Mouse (Mus musculus) stomach, embryonic 16.5 days (tissue): ENCODE measurements around the gene BC005537. TPM values are rescaled to one million over a fixed set of nuclear protein-coding genes. Genes with fewer than 3 reads are reported as not detected.

Experiments used
- ATAC-seq: fragments of 200-750 bp; cut with Nextera tagmentation; 2 replicates; pipeline ENCODE4 v1.8.0; 2017; ENCODE audit warnings: moderate number of reproducible peaks, moderate TSS enrichment; ENCODE audit not compliant: insufficient read depth, low FRiP score
- H3K27ac ChIP-seq: fragments of 300-500 bp; sonication (generic); 2 replicates; pipeline ENCODE4 v1.5.1; 2014; ENCODE audit warnings: low read length
- H3K27me3 ChIP-seq: fragments of 300-500 bp; sonication (generic); 2 replicates; pipeline ENCODE4 v1.6.1; 2014; ENCODE audit warnings: low read length, control low read depth, mixed read lengths; ENCODE audit not compliant: control insufficient read depth, insufficient read depth
- H3K36me3 ChIP-seq: fragments of 300-500 bp; sonication (generic); 2 replicates; pipeline ENCODE4 v1.6.1; 2014; ENCODE audit warnings: low read length; ENCODE audit not compliant: control insufficient read depth, insufficient read depth
- H3K4me1 ChIP-seq: fragments of 300-500 bp; sonication (generic); 2 replicates; pipeline ENCODE4 v1.6.1; 2014; ENCODE audit warnings: low read length, control low read depth, mixed read lengths; ENCODE audit not compliant: control insufficient read depth, insufficient read depth
- H3K4me2 ChIP-seq: fragments of 300-500 bp; sonication (generic); 2 replicates; pipeline ENCODE4 v1.6.1; 2014; ENCODE audit warnings: low read depth, low read length, mixed read lengths
- H3K4me3 ChIP-seq: fragments of 300-500 bp; sonication (generic); replicated peaks from 2 replicates; pipeline ENCODE4 v1.5.1; 2014; ENCODE audit warnings: mild to moderate bottlenecking, low read length
- H3K9ac ChIP-seq: fragments of 300-500 bp; sonication (generic); 2 replicates; pipeline ENCODE4 v1.6.1; 2014; ENCODE audit warnings: low read length
- H3K9me3 ChIP-seq: fragments of 300-500 bp; sonication (generic); replicated peaks from 2 replicates; pipeline ENCODE4 v1.6.1; 2016; ENCODE audit warnings: low read length, control low read depth; ENCODE audit not compliant: control insufficient read depth
- WGBS: fragments of 180-500 bp; shearing (Covaris S2); extraction: QIAGEN DNeasy Blood & Tissue Kit; methylation state at CpG from one replicate; pipeline ENCODE4 v1.1.7; 2014; 5-methylcytosine and 5-hydroxymethylcytosine counted together
- polyA plus RNA-seq: library from polyadenylated mRNA; unstranded; fragments of >200 nt; fragmentation: Nextera tagmentation; extraction: Ambion mirVana; gene quantifications from 2 replicates; pipeline ENCODE4 v1.2.1, GENCODE M21; 2015

BC005537 gene
- polyA plus RNA-seq, 1 experiment from 2014 or later: 15.2 TPM

DNA sequence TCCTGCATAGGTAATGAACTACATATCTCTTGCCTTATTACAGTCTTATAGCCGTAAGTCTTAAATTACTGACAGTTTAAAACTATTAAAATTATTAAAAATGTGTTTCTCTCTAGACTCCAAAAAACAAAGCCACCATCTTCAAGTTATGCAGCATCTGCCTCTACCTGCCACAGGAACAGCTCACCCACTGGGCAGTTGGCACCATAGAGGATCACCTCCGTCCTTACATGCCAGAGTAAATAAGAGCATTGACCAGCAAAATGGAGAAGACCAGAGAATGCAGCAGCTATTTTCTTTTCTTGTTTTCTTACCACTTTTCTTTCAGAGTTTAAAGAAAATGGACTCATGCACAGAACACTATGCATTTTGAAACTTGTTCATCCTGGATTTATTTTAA is 11.1 kb downstream of the BC005537 start:
- peaks cover 10% of the 10 kb centered on the region; the same call in 1 of the 2 replicates for H3K36me3 ChIP-seq
- 95% methylated on average over 2 of the region's 2 CpGs for WGBS

DNA sequence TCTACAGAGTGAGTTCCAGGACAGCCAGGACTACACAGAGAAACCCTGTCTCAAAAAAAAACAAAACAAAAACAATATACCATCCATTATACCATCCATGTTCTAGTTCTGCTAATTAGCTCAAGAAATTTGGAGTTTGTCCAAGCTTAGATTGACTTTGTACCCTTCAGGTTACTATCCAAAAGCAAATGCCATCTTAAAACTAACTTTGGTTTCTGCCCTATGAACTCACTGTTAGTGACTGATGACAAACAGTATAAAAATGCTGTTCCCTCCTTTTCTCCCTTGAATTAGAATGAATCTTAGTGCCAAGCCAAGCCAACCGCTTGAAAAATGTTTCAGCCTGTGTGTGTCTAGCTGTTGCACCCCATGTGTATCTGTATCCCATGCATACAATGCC is 13.2 kb downstream of the BC005537 start:
- Histone ChIP-seq H3K4me3 (no peak overlapping the region), H3K4me2 (no peak overlapping the region), H3K27ac (no peak overlapping the region), H3K4me1 (no peaks in the 10 kb centered on the region), H3K36me3 (peaks cover 13% of the 10 kb centered on the region; the same call in 1 of the 2 replicates), H3K27me3 (no peaks in the 10 kb centered on the region), H3K9ac (no peak overlapping the region), H3K9me3 (no peaks in the 10 kb centered on the region)
- no peak for ATAC-seq
- 86% methylated on average over 1 of the region's 1 CpGs for WGBS

More for the DNA sequence above, 11.1 kb downstream of the BC005537 start:
- H3K9me3 ChIP-seq: no peaks in the 10 kb centered on the region
- no peaks in the 10 kb centered on the region for H3K27me3 ChIP-seq
- H3K27ac ChIP-seq: no peak overlapping the region
- H3K4me3 ChIP-seq: no peak overlapping the region
- H3K9ac ChIP-seq: no peak overlapping the region
- no peaks in the 10 kb centered on the region for H3K4me1 ChIP-seq
- H3K4me2 ChIP-seq: no peak overlapping the region
- no peak for ATAC-seq

DNA sequence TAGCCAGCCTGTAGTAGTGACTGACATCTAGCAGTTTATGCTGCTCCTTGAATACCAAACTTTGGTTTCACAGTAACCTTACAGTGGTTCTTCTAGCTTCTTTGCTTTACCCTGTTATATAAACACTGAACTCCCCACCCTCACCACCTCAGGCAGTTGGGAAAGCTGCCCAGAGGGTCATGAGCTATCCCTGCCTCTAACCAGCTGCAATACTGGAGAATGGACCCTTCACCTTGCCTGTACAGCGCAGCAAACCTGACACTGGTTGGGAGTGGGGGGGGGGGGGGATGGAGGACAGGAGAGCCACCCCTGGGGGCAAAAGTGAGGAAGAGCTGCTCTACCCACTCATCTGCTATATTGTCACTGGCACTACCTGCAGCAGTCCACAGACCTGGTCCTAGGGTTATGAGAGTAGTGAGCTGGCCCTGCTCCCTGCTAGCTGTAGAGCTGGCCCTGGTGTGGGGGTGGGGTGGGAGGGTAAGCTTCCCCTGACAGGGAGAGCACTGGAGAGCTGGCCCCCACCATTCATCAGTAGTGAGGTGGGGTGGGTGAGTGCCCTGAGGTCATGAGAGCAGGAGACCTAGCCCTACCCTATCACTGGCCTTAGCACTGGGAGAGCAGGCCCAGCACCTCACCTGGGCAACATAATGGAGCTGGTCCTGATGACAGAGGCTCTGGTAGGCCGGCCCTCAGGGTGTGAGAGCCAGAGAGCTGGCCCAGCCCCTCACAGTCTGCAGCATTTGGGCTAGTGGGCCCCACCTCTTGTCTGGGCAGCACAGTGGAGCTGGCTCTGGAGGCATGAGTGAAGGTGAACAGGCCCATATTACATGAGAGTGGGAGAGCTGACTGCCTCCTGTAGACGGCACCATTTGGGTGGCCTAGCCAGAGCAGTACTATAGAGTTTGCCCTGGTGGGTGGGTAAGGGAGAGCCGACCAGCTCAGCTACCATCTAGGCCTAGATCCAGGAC is 15.0 kb downstream of the BC005537 start:
- Histone ChIP-seq H3K4me1 (no peaks in the 10 kb centered on the region), H3K4me2 (no peak overlapping the region), H3K36me3 (peaks cover 3% of the 10 kb centered on the region; the same call in 1 of the 2 replicates), H3K9me3 (no peaks in the 10 kb centered on the region), H3K4me3 (no peak overlapping the region), H3K9ac (no peak overlapping the region), H3K27me3 (no peaks in the 10 kb centered on the region), H3K27ac (no peak overlapping the region; the same call in 1 of the 2 replicates)
- 54% methylated on average over 4 of the region's 4 CpGs for WGBS
- peak; percentile 73 for ATAC-seq

DNA sequence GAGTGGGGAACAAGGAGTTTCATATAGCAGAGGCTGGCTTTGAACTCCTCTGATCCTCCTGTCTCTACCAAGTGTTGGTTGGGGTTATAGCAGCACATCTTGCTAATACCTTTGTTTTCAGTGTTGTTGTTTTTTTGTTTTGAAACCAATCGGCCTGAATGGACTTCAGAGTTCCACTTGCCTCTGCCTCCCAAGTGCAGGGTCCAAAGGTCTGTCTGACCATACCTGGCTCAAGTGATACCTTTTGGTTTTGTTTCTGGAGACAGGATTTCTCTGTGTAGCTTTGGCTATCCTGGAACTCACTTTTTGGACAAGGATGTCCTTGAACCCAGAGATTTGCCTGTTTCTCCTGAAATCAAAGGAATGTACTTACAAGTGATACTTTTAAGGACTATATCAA is 18.5 kb downstream of the BC005537 start:
- H3K27me3 ChIP-seq: no peaks in the 10 kb centered on the region
- H3K4me2 ChIP-seq: no peak overlapping the region
- H3K4me1 ChIP-seq: no peaks in the 10 kb centered on the region
- H3K27ac ChIP-seq: no peak overlapping the region
- ATAC-seq: no peak
- 76% methylated on average over 1 of the region's 1 CpGs for WGBS
- peaks cover 3% of the 10 kb centered on the region; the same call in 1 of the 2 replicates for H3K36me3 ChIP-seq
- no peaks in the 10 kb centered on the region for H3K9me3 ChIP-seq
- no peak overlapping the region for H3K9ac ChIP-seq
- no peak overlapping the region for H3K4me3 ChIP-seq

DNA sequence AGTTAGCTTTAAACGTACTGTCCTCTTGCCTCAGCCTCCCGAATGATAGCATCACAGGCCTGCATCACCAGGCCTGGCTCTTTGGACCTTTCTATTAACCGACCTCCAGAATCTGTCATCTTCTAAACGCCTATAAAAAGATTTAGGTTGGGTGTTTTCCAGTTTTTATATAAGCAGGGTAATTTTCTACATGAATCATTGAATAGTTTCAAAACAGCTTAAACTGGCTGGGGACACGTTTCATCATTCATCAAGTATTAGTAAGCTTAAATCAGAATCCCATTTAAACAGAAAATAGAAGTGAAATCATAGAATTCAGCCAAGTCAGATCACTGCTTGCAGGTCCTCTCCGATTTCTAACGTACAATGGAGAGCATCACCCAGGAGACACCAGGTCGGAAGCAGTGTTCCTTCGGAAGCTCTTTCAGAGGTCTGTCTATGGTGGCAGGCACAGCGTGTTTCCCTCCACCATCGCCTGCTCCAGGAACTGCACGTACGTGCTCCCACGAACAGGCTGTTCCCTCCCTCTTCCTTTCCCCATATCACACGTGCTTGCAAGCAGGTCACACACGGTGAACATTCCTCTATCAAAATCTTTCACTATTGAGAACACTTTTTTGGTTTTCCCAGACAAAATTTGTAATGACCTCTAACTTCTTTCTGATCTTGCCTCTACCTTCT is 21.3 kb downstream of the BC005537 start:
- ATAC-seq: no peak
- WGBS: 80% methylated on average over 16 of the region's 16 CpGs
- Histone ChIP-seq H3K9ac (no peak overlapping the region), H3K4me3 (no peak overlapping the region), H3K27ac (no peak overlapping the region), H3K4me2 (no peak overlapping the region), H3K36me3 (peaks cover 3% of the 10 kb centered on the region; the same call in 1 of the 2 replicates), H3K4me1 (no peaks in the 10 kb centered on the region), H3K27me3 (no peaks in the 10 kb centered on the region), H3K9me3 (no peaks in the 10 kb centered on the region)

DNA sequence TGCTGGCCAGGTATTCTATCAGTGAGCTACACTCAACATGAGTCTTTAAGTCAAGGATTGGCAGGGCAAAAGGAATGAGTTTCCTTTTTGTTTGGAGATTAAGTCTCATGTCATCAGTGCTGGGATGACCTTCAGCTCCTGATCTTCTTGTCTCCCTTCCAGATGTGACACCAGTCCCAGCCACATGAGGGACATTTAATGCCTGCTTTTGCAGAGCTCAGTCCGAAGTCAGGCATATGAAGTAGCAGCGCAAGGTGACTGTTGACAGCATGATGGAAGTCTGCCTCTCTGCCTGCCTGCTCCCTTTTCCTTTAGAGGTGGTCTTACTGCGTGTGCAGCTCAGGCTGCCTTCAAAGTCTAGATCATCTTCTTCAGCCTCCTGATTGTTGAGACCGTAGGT is 23.2 kb downstream of the BC005537 start:
- WGBS: 92% methylated on average over 4 of the region's 4 CpGs
- Histone ChIP-seq H3K9me3 (no peaks in the 10 kb centered on the region), H3K4me1 (no peaks in the 10 kb centered on the region)

DNA sequence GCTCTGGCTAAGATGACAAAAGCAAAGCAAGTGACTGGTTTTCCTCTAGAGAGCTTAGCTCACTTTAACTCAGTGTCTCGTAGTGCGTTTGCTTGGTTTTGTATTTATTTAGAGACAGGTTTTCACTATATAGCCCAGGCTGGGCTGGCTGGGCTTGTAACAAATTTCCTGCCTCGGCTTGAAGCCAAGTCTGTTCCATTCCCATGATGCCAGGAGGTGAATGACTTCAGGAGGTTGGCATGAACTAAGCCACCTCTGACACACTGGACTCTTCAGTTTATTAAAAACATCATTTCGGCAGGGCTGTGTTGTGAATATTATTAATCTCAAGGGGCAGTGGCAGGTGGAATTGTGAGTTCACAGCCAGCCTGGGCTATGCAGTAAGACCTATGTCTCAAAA is 24.1 kb downstream of the BC005537 start:
- Histone ChIP-seq H3K27ac (no peak overlapping the region), H3K4me2 (no peak overlapping the region), H3K36me3 (no peaks in the 10 kb centered on the region), H3K4me1 (no peaks in the 10 kb centered on the region), H3K9ac (no peak overlapping the region), H3K9me3 (no peaks in the 10 kb centered on the region), H3K4me3 (no peak overlapping the region), H3K27me3 (no peaks in the 10 kb centered on the region)
- no peak for ATAC-seq
- WGBS: 72% methylated on average over 4 of the region's 4 CpGs

More for the DNA sequence above, 23.2 kb downstream of the BC005537 start:
- no peak overlapping the region for H3K4me3 ChIP-seq
- H3K27me3 ChIP-seq: no peaks in the 10 kb centered on the region
- H3K27ac ChIP-seq: no peak overlapping the region
- H3K4me2 ChIP-seq: no peak overlapping the region
- H3K36me3 ChIP-seq: no peaks in the 10 kb centered on the region
- no peak for ATAC-seq
- H3K9ac ChIP-seq: no peak overlapping the region

DNA sequence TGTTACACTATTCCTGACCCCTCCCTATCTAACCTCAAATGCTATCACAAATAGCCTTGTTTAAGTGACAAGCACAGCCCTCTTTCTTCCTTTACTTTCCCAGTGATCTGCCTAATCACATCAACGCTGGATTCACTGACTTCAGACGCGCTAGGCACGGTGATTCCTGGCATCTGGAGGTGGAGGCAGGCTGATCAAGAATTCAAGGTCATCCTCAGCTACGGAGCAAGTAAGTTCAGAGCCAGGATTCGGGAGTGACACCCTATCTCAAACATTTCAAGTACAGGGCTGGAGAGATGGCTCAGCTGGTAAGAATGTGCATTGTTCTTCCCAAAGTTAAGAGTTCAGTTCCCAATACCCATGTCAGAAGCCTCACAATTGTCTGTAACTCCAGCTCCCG is 24.7 kb downstream of the BC005537 start:
- WGBS: 69% methylated on average over 7 of the region's 7 CpGs

DNA sequence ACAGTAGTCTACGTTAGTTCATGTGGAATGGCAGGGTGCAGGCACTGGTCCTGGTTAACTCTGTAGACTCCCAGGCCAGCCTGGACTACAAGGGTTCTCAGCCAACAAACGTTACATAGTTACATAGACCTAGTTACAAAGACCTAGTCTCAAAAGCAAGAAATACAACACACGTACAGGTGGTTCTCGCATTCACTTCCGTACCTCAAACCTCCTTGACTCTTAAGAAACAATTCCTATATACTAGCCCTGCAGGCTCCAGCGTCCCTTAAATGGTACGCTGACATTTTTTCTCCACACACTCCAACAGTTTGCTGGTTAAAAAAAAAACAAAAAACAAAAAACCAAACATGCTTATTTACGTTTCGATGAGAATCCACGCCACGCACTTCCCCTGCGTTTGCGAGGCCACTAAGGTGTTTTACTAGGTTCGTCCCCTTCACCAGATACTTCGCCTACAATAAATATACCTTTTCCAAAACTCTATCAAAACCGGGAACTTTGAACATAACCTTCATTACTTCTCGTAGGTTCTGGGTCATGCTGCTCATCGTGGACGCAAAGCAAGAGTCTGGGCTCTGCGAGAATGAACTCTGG is 29.4 kb downstream of the BC005537 start:
- Histone ChIP-seq H3K4me2 (peak overlapping the region; percentile 78), H3K27me3 (no peaks in the 10 kb centered on the region), H3K4me1 (peaks cover 18% of the 10 kb centered on the region), H3K9ac (peak overlapping the region; percentile 99), H3K4me3 (peak overlapping the region; percentile 97), H3K27ac (peak overlapping the region; percentile 87), H3K9me3 (no peaks in the 10 kb centered on the region), H3K36me3 (no peaks in the 10 kb centered on the region)
- 2% methylated on average over 20 of the region's 20 CpGs for WGBS
- no peak for ATAC-seq

More for the DNA sequence above, 24.7 kb downstream of the BC005537 start:
- H3K4me3 ChIP-seq: no peak overlapping the region
- no peak overlapping the region for H3K9ac ChIP-seq
- ATAC-seq: no peak
- H3K27me3 ChIP-seq: no peaks in the 10 kb centered on the region
- H3K27ac ChIP-seq: no peak overlapping the region
- no peaks in the 10 kb centered on the region for H3K4me1 ChIP-seq
- no peak overlapping the region for H3K4me2 ChIP-seq
- H3K36me3 ChIP-seq: no peaks in the 10 kb centered on the region
- no peaks in the 10 kb centered on the region for H3K9me3 ChIP-seq
